Mouse (Mus musculus) right cerebral cortex, postnatal 36 days (tissue): ENCODE measurements around the gene Nln.

Source experiments
- DNase-seq, 2 experiments: peaks; one replicate each; pipeline ENCODE4 v3.0.0; 2022; ENCODE audit warnings: low spot score in 2 of 2, mixed read lengths in 1 of 2

Gene Nln

GRCm38 (mm10) chr13:104015246-104016105 is 93.9 kb downstream of the Nln start:
- peak in 1 of 2 experiments; percentile 21 for DNase-seq

GRCm38 (mm10) chr13:104014038-104014437 is 95.4 kb downstream of the Nln start:
- no peak for DNase-seq

- DNase-seq: no peak
Observed at GRCm38 (mm10) chr13:104013380-104013779, 96.0 kb downstream of the Nln start.

- no peak for DNase-seq
Observed at GRCm38 (mm10) chr13:104012214-104012833, 97.1 kb downstream of the Nln start.

GRCm38 (mm10) chr13:104011289-104011688 is 98.1 kb downstream of the Nln start:
- DNase-seq: no peak

GRCm38 (mm10) chr13:104005231-104005845 is 104.1 kb downstream of the Nln start:
- DNase-seq: no peak

GRCm38 (mm10) chr13:103994085-103994455 is 115.3 kb downstream of the Nln start:
- no peak for DNase-seq

- DNase-seq: no peak
Observed at GRCm38 (mm10) chr13:103993142-103994084, 116.0 kb downstream of the Nln start.

- DNase-seq: no peak
Observed at GRCm38 (mm10) chr13:103986660-103987059, 122.8 kb downstream of the Nln start.

GRCm38 (mm10) chr13:103985510-103986278 is 123.7 kb downstream of the Nln start:
- DNase-seq: no peak

- DNase-seq: no peak
Observed at GRCm38 (mm10) chr13:103982376-103982775, 127.0 kb downstream of the Nln start.

- no peak for DNase-seq
Observed at GRCm38 (mm10) chr13:103980414-103980813, 129.0 kb downstream of the Nln start.

GRCm38 (mm10) chr13:103978286-103978866 is 131.0 kb downstream of the Nln start:
- no peak for DNase-seq

- DNase-seq: no peak
Observed at GRCm38 (mm10) chr13:103977844-103978243, 131.6 kb downstream of the Nln start.

GRCm38 (mm10) chr13:103976181-103976724 is 133.2 kb downstream of the Nln start:
- DNase-seq: no peak

GRCm38 (mm10) chr13:103975101-103975500 is 134.3 kb downstream of the Nln start:
- no peak for DNase-seq

GRCm38 (mm10) chr13:103973977-103974376 is 135.4 kb downstream of the Nln start:
- DNase-seq: no peak
